Mouse (Mus musculus) thymus, postnatal 25 days (tissue): ENCODE measurements around the gene Dpagt1.
"Not testable (repeated sequence)": the region's sequence is repeated elsewhere in the genome, so short reads cannot be mapped to it uniquely, and the experiment has no call there.

Source experiments
- DNase-seq: peaks from one replicate; pipeline ENCODE4 v3.0.0; 2022

The Dpagt1 gene

GRCm38 (mm10) chr9:44319105-44319886 lies 6.5 kb upstream of the Dpagt1 start:
- DNase-seq = peak; percentile 58

DNA sequence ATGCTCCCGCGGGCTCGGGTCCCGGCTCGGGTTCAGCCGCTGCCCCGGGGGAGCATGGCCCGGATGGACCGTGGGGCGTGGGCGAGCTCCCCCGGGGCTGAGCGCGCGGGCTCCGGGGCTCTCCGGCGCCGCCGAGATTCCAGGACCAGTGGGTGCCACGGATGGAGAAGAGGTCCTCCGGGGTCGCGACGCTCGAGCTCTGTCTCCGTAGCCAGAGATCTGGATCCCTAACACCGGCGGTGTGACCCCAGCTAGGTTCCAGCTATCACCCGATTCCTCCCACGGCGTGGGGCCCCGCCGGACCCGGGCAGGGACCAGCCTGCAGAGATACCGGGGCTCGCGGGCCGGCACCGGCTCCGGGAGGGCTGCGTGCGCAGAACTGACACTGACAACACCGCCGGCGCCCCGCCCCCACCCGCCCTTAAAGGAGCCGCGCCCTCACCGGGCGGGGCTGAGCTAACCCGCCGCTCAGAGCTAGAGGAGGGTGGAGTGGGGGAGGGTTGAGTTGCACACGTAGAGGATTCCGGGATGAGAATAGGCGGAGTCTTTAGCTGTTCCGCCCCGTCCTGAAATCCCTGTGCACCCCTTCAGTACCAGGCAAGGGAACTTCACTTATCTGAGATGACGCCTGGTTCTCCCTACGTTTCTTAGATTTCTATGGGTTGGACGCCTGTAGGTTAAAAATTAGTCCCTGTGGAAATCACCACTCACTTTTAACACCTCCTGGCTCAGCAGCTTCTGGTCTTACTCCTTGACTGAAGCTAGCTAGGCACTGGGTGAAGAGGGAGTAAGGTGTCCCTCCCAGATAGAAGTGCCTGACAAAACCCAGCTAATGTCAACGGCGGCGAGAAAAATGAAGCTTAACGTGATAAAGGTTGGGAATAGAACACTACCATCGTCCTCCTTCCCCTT lies 5.7 kb upstream of the Dpagt1 start, which contains the start of gene C2cd2l:
C2cd2l (minus strand) TSS at position 399 of the 912 bp plus-strand sequence.
- peak; percentile 84 for DNase-seq

GRCm38 (mm10) chr9:44320799-44321133 lies 5.1 kb upstream of the Dpagt1 start:
- no peak for DNase-seq

- not testable (repeated sequence) for DNase-seq
Observed at GRCm38 (mm10) chr9:44323656-44324055, 2.2 kb upstream of the Dpagt1 start.

DNA sequence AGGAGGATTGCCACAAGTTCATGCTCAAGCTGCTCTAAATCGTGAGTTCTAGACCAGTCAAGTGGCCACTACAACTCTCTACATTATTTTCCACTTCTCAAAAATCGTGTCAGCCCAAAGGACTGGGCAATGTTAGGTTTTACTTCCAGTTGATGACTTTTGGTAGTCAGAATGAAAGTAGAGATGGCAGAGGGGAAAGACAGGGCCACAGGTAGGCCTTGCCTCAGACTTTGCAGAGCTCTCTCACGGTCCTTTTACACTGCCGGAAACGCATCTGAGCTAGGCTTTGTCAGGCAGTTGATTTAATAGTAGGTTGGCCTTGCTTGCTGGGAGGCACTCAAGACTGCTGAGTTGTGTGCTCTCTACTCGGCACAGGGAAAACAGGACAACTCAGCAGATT lies 1.7 kb upstream of the Dpagt1 start:
- no peak for DNase-seq

DNA sequence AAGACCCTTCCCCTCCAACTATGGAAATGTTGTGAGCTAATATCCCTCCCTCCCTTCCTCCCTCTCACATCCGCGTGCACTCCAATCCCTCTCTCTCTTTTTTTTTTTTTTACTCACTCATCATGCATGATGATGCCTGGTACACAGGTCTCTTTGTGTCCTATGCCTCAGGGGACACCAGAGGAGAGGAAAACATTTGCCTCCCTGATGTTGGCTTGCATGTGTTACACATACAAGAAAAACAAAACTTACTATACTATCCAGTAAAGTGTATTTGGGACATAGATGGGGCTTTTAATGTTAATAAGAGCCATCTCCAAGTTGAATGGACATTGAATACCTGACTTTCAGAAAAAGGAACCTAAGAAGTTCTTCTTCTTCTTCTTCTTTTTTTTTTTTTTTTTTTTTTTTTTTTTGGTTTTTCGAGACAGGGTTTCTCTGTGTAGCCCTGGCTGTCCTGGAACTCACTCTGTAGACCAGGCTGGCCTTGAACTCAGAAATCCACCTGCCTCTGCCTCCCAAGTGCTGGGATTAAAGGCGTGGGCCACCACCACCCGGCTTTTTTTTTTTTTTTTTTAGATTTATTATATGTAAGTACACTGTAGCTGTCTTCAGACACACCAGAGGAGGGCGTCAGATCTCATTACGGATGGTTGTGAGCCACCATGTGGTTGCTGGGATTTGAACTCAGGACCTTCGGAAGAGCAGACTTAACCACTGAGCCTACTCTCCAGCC lies 619 bp upstream of the Dpagt1 start:
- not testable (repeated sequence) for DNase-seq

- DNase-seq = peak; percentile 77
Observed at GRCm38 (mm10) chr9:44326371-44327063, 698 bp downstream of the Dpagt1 start.

- DNase-seq = no peak
Observed at GRCm38 (mm10) chr9:44327064-44327711, 1.4 kb downstream of the Dpagt1 start.

GRCm38 (mm10) chr9:44327926-44328325 lies 2.1 kb downstream of the Dpagt1 start:
- DNase-seq = no peak

- DNase-seq = no peak
Observed at GRCm38 (mm10) chr9:44330736-44331135, 4.9 kb downstream of the Dpagt1 start.

- no peak for DNase-seq
Observed at GRCm38 (mm10) chr9:44332918-44333638, 7.3 kb downstream of the Dpagt1 start.

GRCm38 (mm10) chr9:44334396-44335330 lies 8.8 kb downstream of the Dpagt1 start, which contains the start of gene H2afx:
Gene H2afx (plus strand): TSS chr9:44334694.
- DNase-seq = peak; percentile 98

DNA sequence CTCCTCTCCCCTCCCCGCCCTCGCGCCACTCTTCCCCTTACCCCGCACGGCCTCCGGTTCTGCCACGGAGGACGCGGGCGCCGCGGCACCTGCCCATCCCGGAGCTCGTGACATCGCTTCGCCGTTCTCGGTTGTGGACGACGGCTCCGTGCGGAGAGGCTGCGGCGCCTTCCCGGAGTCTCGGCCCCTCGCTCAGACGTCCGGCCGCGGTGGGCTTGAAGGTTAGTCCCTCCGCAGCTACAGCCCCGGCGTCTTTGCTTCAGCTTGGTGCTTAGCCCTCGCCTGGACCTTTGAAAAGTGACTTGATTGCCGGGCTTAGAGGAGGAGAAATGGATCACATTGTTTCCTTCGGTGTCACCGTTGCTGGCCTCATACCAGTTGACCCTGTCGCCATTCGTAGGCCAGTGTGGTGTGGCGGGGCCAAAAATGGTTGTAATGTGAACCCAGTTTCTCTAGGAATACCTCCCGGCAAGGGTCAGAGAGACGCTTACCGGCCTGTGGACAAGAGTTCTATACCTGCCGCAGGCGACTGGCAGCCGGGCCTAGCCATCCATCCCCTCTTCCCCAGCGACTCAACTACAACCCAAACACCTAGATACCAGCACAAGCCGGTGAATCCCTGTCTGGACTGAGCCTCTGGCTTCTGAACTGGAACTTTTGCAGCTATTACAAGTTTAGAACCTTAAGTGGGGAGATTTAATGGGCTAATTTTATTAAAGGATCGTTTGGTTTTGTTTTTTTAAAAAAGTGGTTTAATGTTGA lies 9.7 kb downstream of the Dpagt1 start:
- peak; percentile 59 for DNase-seq

- DNase-seq = no peak
Observed at GRCm38 (mm10) chr9:44336093-44336406, 10.2 kb downstream of the Dpagt1 start.

- DNase-seq = not testable (repeated sequence)
Observed at GRCm38 (mm10) chr9:44336513-44336912, 10.7 kb downstream of the Dpagt1 start.

DNA sequence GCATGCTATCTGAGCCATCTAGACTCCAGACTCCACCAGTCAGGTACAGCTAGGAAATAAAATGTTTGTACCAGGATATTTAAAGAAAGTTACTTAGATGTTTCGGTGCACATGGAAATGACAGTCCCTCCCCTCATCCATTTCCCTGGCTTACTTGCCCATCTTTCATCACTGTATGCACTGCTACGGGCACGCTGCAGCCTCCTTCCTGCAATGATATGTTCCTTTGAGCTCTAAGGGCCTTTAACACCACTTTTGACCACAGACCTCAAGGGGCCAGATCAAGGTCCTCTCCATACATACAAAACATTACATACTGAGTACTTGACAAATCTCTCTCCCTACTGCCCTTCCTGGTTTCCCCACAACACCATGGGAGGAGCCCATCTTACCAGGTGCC lies 11.1 kb downstream of the Dpagt1 start:
- DNase-seq = no peak

DNA sequence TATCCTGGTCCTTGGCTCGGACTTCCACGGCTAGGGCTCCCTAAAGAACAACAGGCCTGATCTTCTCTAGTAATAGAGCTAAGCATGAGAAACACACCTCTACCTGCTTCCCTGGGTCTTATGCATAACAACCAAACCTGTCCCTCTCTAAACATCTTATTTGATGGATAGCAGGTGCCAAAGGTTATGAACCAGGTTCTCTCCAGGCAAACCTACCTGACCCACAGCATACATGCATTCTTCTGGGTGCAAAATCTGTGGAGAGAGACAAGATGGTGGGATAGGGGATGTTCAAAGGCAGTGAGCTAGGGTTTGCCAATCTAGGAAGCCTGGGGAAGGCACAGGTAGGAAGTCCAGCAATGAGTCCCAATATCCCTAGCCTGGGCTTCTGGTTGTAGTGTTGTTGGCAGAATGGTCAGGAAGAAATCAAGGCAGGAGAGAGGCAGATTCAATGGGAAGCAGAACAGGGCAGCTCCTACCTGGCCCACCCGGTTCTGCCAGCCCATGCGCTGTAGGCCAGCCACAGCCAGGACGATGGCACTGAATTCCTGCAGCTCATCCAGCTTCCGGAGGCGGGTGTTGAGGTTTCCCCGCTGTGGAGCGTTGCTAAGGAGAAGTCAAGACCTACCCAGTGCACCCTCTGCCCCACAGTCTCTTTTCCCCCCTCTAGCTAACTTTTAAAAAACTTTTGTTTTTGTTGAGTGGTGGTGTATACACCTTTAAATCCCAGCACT lies 11.8 kb downstream of the Dpagt1 start:
- no peak for DNase-seq

DNA sequence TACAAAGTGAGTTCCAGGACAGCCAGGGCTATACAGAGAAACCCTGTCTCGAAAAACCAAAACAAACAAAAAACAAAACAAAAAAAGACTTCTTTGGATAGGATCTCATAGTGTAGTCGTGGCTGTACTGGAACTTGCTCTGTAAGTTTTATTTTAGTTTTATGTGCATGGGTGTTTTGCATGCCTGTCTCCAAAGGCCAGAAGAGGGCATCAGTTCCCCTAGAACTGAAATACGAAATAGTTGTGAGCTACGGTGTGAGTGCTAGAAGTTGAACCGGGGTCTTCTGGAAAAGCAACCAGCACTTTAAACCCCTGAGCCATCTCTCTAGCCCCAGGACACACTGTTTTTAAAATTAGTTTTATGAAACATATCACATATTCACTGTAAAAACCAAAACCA lies 12.8 kb downstream of the Dpagt1 start:
- no peak for DNase-seq

GRCm38 (mm10) chr9:44341487-44341886 lies 15.7 kb downstream of the Dpagt1 start:
- DNase-seq = no peak
